Mouse (Mus musculus) liver, postnatal 0 days (tissue): ENCODE results near the gene Pax2.

Source experiments
- CTCF ChIP-seq: sonication (generic); IDR thresholded peaks from 2 replicates; pipeline ENCODE4 v1.5.1; 2016; ENCODE audit warnings: antibody characterized with exemption, low read depth
- EP300 ChIP-seq: IDR thresholded peaks from 2 replicates; pipeline ENCODE4 v1.6.1; 2016; ENCODE audit warnings: antibody characterized with exemption, low read depth, mild to moderate bottlenecking

GRCm38 (mm10) chr19:44825819-44826218 is 70.0 kb downstream of the Pax2 start:
- peak; percentile 22; the same call in 1 of the 2 replicates for TF ChIP-seq CTCF
- no peak for TF ChIP-seq EP300
